Mouse (Mus musculus) kidney, postnatal 0 days (tissue): ENCODE measurements at regions not wholly inside any gene's neighbourhood (a gene's known extent, or its start where the extent isn't known, plus 50 kb on each side); places are given as distances from the start of the nearest gene placed in this dataset.

Experiments
- ATAC-seq: fragments of 200-750 bp; cut with Nextera tagmentation; replicated peaks from 2 replicates; pipeline ENCODE4 v1.8.0; 2017; ENCODE audit warnings: low read depth, moderate number of reproducible peaks, moderate TSS enrichment, moderate library complexity; ENCODE audit not compliant: low FRiP score
- DNase-seq: peaks from one replicate; pipeline ENCODE4 v3.0.0-alpha.2; 2016; ENCODE audit warnings: low spot score
- H3K27ac ChIP-seq: fragments of 300-500 bp; sonication (generic); 2 replicates; pipeline ENCODE4 v1.5.1; 2014; ENCODE audit warnings: mild to moderate bottlenecking
- H3K27me3 ChIP-seq: fragments of 300-500 bp; sonication (generic); 2 replicates; pipeline ENCODE4 v1.6.1; 2014; ENCODE audit warnings: low read length, mixed read lengths; ENCODE audit not compliant: insufficient read depth
- H3K36me3 ChIP-seq: fragments of 300-500 bp; sonication (generic); 2 replicates; pipeline ENCODE4 v1.6.1; 2014; ENCODE audit warnings: low read length, mixed read lengths; ENCODE audit not compliant: insufficient read depth
- H3K4me1 ChIP-seq: fragments of 300-500 bp; sonication (generic); replicated peaks from 2 replicates; pipeline ENCODE4 v1.6.1; 2014; ENCODE audit warnings: antibody characterized with exemption, low read length, mixed read lengths; ENCODE audit not compliant: insufficient read depth
- H3K4me2 ChIP-seq: fragments of 300-500 bp; sonication (generic); 2 replicates; pipeline ENCODE4 v1.6.1; 2014; ENCODE audit warnings: mild to moderate bottlenecking, low read length, moderate library complexity, mixed read lengths
- H3K4me3 ChIP-seq: fragments of 300-500 bp; sonication (generic); replicated peaks from 2 replicates; pipeline ENCODE4 v1.5.1; 2014; ENCODE audit warnings: low read depth, low read length
- H3K9ac ChIP-seq: fragments of 300-500 bp; sonication (generic); 2 replicates; pipeline ENCODE4 v1.6.1; 2014; ENCODE audit warnings: low read depth, low read length
- H3K9me3 ChIP-seq: fragments of 300-500 bp; sonication (generic); replicated peaks from 2 replicates; pipeline ENCODE4 v1.6.1; 2016; ENCODE audit warnings: low read length, inconsistent platforms, mixed read lengths
- CTCF ChIP-seq: IDR thresholded peaks from 2 replicates; pipeline ENCODE4 v1.5.1; 2016; ENCODE audit warnings: antibody characterized with exemption, low read depth, mild to moderate bottlenecking, moderate library complexity
- WGBS: fragments of 180-500 bp; shearing (Covaris S2); extraction: QIAGEN DNeasy Blood & Tissue Kit; methylation state at CpG from one replicate; pipeline ENCODE4 v1.1.7; 2014; 5-methylcytosine and 5-hydroxymethylcytosine counted together

- DNase-seq (no peak), ATAC-seq (no peak)
- TF ChIP-seq CTCF, result peak; percentile 16; the same call in 1 of the 2 replicates
- H3K4me2 ChIP-seq, result no peak overlapping the region
- WGBS, result 68% methylated on average over 4 of the region's 4 CpGs
- H3K4me1 ChIP-seq, result no peaks in the 10 kb centered on the region
- H3K9me3 ChIP-seq, result no peaks in the 10 kb centered on the region
- no peaks in the 10 kb centered on the region for H3K36me3 ChIP-seq
- H3K9ac ChIP-seq, result no peak overlapping the region
- no peaks in the 10 kb centered on the region for H3K27me3 ChIP-seq
- no peak overlapping the region for H3K27ac ChIP-seq
- no peak overlapping the region for H3K4me3 ChIP-seq
Observed at GRCm38 (mm10) chr10:51952021-51952420, 70.3 kb upstream of the Vgll2 start.

GRCm38 (mm10) chr10:51956493-51956892 lies 65.8 kb upstream of the Vgll2 start:
- H3K27me3 ChIP-seq, result no peaks in the 10 kb centered on the region
- no peak for ATAC-seq
- H3K4me2 ChIP-seq, result no peak overlapping the region
- no peak overlapping the region for H3K27ac ChIP-seq
- no peaks in the 10 kb centered on the region for H3K9me3 ChIP-seq
- 66% methylated on average over 1 of the region's 1 CpGs for WGBS
- H3K4me1 ChIP-seq, result no peaks in the 10 kb centered on the region
- no peak for DNase-seq
- no peak overlapping the region for H3K4me3 ChIP-seq
- TF ChIP-seq CTCF, result no peak
- H3K36me3 ChIP-seq, result no peaks in the 10 kb centered on the region
- no peak overlapping the region for H3K9ac ChIP-seq

- Histone ChIP-seq H3K36me3 (no peaks in the 10 kb centered on the region), H3K9ac (no peak overlapping the region), H3K4me3 (no peak overlapping the region), H3K27ac (no peak overlapping the region), H3K4me2 (no peak overlapping the region), H3K4me1 (no peaks in the 10 kb centered on the region), H3K27me3 (no peaks in the 10 kb centered on the region), H3K9me3 (no peaks in the 10 kb centered on the region)
- 27% methylated on average over 2 of the region's 2 CpGs for WGBS
- TF ChIP-seq CTCF, result no peak
- ATAC-seq (no peak), DNase-seq (no peak)
Observed at GRCm38 (mm10) chr10:51961497-51961896, 60.8 kb upstream of the Vgll2 start.

- Histone ChIP-seq H3K27ac (no peak overlapping the region), H3K4me2 (no peak overlapping the region), H3K9ac (no peak overlapping the region), H3K27me3 (no peaks in the 10 kb centered on the region), H3K9me3 (no peaks in the 10 kb centered on the region), H3K4me1 (no peaks in the 10 kb centered on the region), H3K4me3 (no peak overlapping the region), H3K36me3 (no peaks in the 10 kb centered on the region)
- DNase-seq, result no peak
- ATAC-seq, result no peak
- 64% methylated on average over 1 of the region's 1 CpGs for WGBS
- no peak for TF ChIP-seq CTCF
Observed at GRCm38 (mm10) chr10:51963671-51964070, 58.6 kb upstream of the Vgll2 start.

GRCm38 (mm10) chr10:51970113-51970512 lies 52.2 kb upstream of the Vgll2 start:
- Histone ChIP-seq H3K36me3 (no peaks in the 10 kb centered on the region), H3K27me3 (no peaks in the 10 kb centered on the region), H3K9ac (no peak overlapping the region), H3K4me1 (no peaks in the 10 kb centered on the region), H3K9me3 (no peaks in the 10 kb centered on the region), H3K4me2 (no peak overlapping the region), H3K27ac (no peak overlapping the region), H3K4me3 (no peak overlapping the region)
- DNase-seq (no peak), ATAC-seq (peak; percentile 57; the same call in 1 of the 2 replicates)
- WGBS, result 73% methylated on average over 9 of the region's 9 CpGs
- no peak for TF ChIP-seq CTCF
